Mouse (Mus musculus): ENCODE measurements around the gene Gzmk.
A peak's percentile ranks its signal among the peaks of the same experiment; 100 is the strongest.
"Not testable (repeated sequence)": the region's sequence is repeated elsewhere in the genome, so short reads cannot be mapped to it uniquely, and the experiment has no call there.

Gene Gzmk

DNA sequence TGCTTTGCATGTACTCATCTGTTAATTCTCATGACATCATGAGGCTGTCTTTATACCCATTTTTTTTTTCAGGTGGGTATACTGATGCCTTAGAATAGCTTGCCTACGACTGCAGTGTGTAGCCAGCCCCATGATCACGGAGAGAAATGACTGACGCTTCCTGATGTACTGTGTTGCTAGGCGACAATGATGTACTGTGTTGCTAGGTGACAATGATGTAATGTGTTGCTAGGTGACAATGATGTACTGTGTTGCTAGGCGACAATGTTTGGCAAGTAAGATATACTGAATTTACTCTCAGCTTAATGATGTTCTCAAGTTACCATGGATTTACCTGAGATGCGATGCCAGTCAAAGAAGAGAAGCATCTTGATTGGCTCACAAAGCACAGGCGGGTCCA, at the start of gene Gzmk:
Gzmk (minus strand) TSS at position 98 of the 400 bp plus-strand sequence.
- peak; percentile 23 for DNase-seq (ENCODE audit: low read depth, low spot score)

DNA sequence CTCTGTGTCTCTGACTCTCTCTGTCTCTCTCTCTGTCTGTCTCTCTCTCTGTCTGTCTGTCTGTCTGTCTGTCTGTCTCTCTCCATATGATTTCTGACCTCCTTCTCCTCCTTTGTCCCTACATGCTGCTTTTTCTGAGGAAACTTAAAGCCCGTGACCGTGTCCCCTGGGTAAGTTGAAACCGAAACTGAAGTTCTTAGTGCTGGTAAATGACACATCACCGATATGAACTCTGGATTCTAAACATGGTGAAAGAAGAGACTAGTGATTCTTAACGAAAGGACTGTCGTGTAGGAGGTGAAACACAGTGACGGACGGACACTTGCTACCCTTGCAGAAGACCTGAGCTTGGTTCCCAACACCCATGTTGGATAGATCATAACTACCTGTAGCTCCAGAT, 45.5 kb upstream of the Gzmk start:
- no peak for DNase-seq (ENCODE audit: low read depth, low spot score)

DNA sequence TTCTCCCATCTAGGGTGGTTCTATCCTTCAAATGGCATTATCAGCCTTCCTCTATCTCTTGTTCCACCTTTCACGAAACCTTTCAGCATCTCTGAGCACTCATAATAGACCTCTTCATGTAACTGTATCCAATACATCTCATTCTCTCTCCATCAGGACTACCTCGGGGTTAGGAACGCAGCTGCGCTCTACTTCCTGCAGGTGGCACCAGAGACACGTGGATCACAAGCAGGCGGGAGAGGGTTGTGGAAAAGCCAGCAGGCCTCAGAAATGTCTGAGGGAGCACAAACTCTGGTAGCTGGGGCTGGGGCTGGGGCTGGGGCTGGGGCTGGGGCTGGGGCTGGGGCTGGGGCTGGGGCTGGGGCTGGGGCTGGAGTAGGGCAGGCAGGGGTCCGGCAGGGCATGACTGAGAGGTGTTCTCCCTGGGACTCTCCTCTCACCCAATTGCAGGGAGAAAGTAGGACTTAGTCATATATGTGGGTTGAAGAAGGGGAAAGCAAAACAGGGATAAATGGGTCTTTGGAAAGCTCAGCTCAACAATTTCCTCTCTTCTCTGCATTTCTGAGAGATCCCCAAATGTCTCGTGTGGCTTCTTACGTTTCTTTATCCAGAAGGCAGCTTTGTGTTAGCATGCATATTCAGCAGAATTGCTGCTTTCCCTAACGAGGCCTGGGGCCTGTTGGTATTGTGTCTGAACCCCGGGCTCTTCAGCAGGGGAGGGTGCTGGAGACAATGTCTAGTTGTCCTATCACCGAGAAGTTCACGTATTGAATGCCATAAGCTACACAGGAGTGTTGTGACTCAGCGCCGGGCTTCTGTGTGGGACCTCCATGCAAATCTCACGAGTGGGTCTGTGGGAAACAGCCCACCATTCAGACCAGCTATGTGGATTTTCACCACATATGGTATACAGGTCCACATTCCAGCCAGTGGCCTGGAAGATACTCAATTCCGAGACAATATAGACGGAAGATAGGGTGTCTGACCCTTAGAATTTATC, 44.4 kb upstream of the Gzmk start:
- peak; percentile 78 for DNase-seq (ENCODE audit: low read depth, low spot score)

DNA sequence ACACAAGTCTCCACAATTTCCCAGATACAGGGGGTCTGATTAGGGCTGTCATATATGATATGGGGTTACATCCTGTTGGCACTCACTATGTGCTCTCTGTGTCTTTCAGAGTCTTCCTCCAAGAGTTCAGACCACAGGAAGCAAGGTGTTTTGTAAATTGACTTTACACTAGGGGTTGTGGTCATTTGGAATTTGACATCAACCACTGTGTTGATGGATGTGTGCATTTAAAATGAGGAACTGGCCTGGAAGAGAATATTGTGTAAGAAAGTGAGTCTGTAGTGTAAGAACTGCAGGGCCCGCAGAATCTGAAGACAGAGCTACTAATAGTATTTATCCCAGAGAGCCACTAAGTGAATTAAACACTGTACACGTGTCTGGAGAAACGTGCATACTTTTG, 41.5 kb upstream of the Gzmk start:
- DNase-seq (ENCODE audit: low read depth, low spot score) = no peak

DNA sequence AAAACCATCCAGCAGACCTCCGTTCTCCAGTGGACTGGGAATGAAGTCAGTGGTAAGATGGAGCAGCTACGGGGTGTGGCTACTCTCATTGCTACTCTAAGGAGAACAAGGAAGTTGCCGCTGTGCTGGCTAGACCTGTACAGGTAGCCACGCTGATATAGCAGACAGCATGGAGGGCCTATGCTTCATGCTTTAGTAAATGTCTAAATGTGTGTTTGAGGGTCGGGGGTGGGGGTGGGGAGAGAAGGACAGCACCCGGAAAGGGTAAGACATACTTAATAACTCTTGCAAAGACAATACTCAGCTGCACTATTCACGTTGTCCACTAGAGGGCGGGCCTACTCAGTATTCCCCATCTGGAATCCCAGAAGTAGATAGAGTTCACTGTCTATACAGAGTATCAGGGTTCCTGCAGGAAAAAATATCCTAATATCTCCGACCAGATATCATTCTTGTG, 40.8 kb upstream of the Gzmk start:
- peak; percentile 61 for DNase-seq (ENCODE audit: low read depth, low spot score)

DNA sequence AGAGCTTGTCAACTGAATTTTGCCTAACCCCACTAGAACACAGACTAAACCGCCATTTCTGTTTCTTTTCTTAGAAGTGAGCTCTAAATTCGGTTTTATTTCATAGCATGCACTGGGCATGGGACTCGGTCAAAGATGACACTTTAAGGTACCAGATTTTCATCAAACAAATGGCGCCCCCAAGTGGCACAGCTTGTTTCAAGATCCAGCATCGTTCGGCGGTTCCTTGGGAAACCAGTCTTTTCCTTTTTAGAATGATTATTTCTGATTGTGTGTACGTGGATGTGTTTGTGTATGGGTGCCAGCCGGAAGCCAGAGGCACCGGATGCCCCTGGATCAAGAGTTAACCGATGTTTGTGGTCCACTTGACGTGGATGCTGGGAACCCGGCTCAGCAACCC, 39.5 kb upstream of the Gzmk start:
- DNase-seq (ENCODE audit: low read depth, low spot score) = peak; percentile 32

DNA sequence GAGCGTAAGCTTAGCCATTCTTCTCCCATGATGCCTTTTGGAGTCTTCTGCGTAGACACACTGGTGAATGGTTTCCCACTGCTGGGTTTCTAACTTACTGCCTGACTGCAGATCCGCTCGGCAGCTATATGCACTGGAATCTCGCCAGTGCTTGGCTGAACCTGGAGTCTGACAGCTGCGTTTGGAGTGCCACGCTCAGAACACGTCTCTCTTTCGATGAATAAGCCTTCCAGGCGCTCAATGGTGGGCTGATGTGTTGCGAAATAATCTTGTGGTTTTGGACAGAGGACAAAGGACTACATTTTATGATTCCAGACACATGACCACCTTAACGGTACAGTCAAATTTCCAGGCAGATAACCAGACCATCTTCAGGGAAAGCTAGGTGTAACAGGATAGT, 37.1 kb upstream of the Gzmk start:
- no peak for DNase-seq (ENCODE audit: low read depth, low spot score)

DNA sequence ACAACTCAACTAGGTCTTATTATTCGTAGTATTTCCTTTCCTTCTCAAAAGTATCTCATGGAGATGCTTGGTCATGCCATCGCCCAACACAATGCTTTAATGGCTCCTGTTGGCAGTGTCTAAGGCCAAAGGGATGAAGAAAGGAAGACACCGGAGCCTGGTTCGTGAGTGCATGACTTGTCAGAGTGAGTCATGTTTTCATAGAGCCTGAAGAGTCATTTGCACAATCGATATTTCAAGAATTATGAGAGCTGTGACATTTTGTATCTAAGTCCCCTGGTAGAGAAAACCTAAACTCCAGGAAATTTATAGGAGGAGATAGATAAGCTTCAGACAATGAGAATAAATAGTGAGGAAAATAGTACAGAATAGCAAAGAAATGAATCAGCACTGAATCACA, 33.5 kb upstream of the Gzmk start:
- DNase-seq (ENCODE audit: low read depth, low spot score) = no peak

DNA sequence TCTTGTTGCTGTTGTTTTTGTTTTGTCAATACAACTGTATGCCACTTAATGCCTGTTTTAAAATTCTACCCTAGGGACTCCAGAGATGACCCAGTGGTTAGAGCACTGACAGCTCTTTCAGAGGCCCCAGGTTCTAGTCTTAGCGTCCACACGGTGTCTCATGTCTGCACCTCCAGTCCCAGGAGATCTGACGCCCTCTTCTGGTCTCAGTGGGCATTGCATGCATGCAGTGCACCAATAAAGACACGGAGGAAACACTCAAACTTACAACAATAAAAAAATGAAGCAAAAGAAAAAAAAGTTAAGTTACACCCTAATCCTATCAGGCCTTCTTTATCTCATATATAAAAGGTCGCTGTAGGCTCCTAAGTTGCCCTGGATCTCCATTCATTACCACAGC, 31.5 kb upstream of the Gzmk start:
- no peak for DNase-seq (ENCODE audit: low read depth, low spot score)

DNA sequence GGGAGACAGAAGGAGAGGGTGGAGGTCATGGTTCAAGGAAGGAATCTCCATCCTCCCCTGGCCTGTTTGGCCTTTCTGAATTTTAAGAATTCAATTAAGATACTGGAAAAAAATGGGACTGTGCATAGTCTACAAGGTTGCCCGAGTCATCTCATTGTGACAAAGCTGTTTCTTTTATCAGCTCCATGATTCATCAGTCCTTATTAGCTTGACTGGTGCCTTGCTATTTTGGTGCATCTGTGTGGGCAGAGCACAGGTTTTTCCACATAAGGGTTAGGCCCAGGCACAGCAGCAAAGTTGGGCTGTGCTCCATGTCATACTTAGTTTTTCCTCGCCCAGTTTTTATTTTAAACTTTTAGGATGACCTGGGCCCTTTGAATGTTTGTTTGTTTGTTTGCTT, 31.1 kb upstream of the Gzmk start:
- no peak for DNase-seq (ENCODE audit: low read depth, low spot score)

DNA sequence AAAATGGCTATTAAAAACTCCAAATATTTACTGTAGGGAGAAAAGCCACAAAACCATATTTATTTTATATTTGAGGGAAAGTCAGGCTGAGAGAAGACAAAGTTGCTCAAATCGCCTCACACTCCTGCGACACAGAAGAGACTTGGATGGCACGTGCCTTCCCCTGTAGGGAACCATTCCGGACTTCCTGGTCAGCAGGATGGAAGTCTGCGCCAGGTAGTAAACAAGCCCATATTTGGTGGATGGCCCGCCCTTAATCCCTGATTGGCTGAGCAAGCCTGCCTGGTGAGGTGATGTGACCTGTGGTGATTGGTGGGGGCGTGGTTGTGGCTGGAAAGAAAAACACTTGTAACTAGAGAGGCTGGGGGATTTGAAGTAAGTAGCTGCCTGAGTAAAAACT, 26.9 kb upstream of the Gzmk start:
- not testable (repeated sequence) for DNase-seq (ENCODE audit: low read depth, low spot score)

DNA sequence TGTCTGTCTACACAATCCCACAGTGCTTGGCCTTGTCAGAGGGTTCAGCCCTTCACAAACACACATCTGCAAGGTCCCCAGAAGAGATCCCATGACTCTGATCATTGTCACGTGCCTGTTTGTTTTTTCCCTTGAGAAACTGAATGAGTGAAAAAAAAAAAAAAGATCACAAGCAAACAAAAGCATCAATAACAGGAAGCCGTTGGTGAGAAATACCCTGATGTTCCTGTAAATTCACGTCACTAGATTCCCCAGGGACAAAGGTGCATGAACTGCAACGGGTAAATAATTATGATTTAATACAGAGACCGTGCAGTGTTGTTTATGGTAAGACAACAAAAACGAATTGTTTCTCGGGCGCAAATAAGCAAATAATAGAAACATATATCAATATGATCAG, 19.3 kb upstream of the Gzmk start:
- DNase-seq (ENCODE audit: low read depth, low spot score) = no peak

DNA sequence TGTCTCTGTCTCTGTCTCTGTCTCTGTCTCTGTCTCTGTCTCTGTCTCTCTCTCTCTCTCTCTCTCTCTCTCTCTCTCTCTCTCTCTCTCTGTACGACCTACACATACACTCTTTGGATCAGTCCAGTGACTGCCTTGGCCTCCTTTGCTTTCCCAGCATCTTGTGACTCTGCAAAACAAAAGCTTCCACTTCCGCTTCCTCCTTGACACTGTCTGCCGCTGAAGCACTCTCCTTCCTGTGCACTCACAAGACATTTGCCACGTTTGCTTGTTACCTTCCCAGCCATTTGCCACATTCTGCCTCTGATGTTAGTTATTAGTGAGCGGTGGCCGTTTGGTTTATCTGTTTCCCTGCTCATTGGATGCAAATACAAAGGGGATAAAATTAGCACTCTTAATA, 16.4 kb upstream of the Gzmk start:
- no peak for DNase-seq (ENCODE audit: low read depth, low spot score)

DNA sequence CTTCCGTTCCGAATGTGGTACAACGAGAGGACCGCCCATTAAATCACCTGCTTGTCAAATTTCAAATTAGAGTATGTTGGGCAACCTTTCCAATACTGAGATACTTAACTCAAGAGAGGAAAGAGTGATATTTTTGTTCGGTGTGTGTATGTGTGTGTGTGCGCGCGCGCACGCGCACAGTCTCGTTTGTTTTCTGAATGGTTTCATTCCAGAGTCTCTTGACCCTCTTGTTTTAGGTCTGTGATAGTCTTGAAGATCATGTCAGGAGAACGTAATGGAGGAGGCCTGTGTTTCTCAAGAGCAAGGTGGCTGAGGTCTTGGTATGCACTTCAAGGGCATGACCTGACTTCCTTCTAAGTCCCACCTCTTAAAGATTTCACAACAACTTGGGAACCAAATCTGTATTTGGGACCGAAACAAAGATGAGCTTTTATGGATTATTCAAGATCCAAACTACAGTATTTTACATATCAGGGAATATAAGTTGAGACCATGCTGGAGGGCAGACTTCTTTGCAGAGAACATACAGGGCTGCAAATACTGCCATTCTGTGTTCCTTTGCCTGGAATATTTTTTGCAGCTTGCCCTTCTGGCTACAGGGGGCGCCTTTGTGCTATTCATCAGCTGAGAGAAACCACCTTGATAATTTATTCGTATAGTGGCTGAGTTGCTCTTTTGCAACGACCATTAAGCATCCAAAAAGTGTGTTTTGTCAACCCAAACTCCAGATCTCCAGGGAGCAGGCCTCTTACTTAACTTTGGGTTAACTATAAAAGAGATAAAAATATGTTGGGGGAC, 2.2 kb upstream of the Gzmk start:
- DNase-seq (ENCODE audit: low read depth, low spot score) = no peak

DNA sequence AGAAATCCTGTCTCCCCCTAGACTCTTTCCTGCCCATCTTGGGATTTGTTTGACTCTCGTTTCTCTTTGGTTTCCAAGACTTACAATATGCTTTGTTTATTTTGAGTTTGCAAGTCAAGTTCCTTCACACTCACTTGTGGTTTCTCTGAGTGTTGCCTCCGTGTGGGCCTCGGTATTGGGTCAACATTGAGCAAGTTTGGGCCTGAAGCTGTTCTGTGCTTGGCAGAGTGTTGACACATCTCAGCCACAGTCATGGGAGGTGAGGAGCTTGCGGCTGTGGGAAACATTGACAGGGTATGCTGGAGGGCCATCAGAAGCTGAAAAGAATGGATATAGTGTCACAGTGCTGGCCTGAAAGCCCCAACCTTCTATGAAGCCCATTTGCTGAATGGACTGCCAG, 1.4 kb upstream of the Gzmk start:
- DNase-seq (ENCODE audit: low read depth, low spot score) = no peak

DNA sequence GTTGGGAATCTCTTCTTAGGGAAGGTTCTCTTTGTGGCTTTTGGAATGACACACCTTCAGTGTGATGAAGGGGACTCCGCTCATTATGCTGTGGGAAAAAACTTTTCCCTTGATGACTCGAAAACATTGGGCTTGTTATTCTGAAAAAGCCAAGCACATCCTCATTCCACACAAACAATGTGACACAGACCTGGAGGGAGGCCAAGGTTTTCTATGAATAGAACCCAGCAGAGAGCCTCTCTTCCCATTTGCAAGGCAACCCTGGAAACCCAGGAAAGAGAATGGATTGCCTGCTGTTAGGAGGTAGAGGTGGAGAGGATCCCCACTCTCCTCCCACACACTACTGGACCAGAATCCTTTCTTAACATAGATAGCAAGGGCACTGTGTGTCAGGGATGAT, 1.6 kb downstream of the Gzmk start:
- DNase-seq (ENCODE audit: low read depth, low spot score) = no peak

DNA sequence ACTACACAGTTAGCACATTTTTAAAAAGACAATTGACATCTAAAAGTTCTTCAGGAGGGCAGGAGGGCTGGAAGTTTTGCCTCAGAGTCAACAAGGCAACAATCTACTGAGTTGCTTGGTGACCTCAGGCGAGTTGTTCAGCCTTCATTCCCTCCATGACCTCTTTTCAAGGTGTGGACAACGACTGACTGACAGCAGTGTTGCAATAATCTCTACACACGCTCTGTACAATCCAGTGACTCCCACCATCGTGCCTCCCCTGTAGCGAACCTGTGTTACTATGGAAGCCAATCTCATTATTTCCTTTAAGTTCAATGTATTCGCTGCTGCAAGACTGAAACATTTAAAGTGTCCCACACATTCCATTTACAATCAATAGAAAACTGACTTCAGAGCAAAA, 3.9 kb downstream of the Gzmk start:
- DNase-seq (ENCODE audit: low read depth, low spot score) = no peak

DNA sequence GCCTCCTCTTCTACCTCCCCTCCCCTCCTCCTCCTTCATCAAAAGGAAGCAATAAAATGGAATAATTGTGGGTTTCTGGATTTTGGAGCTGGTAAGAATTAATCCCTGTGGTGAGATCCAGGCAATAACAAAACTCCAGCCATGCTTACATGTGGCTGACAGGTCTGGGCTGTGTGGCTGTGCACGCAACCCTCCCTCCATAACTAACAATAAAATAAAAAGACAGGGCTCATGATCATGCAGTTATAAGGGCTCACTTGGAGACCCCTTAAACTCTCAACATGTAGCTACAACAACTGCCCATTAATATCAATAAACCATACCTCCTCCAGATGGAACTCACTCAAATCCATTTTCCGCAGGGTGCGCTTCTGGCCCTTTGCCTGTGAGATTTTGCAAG, 11.8 kb downstream of the Gzmk start:
- no peak for DNase-seq (ENCODE audit: low read depth, low spot score)

DNA sequence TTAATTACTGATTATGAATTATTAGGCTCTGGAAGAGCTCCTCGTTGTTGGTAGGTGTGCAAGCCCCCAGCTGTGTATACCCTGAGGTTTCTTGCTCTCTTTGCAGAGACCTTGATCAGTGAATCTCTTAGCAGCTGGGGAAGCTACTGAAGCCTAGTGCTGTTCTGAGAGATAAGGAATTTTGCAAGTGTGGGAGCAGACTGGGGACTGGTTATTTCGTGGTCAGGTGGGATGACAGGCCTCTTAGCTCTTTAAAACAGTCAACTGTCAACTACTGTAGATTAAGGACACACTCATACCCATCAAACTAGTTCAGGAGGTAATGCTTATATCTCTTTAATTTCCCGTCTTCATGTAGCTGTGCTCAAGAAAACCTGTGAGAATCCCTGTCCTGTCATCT, 13.3 kb downstream of the Gzmk start:
- DNase-seq (ENCODE audit: low read depth, low spot score) = no peak

DNA sequence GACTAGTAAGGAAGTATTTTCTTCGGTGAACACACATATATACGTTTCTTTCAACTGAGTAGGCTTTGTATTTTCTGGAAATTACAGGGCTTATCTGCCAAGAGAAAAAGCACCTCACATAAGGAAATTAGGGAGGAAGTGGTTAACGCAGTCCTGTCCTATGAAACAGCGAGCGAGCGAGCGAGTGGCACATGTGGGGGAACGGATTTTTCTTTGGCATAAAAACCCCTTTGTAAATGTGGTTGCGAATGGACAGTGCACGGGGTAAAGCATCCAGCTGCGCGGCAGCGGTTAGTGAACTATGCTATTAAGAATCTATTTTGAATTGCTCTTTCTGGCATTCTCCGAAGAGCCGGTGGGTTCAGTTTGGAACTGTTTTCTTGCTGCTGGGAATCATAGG, 14.4 kb downstream of the Gzmk start:
- no peak for DNase-seq (ENCODE audit: low read depth, low spot score)

DNA sequence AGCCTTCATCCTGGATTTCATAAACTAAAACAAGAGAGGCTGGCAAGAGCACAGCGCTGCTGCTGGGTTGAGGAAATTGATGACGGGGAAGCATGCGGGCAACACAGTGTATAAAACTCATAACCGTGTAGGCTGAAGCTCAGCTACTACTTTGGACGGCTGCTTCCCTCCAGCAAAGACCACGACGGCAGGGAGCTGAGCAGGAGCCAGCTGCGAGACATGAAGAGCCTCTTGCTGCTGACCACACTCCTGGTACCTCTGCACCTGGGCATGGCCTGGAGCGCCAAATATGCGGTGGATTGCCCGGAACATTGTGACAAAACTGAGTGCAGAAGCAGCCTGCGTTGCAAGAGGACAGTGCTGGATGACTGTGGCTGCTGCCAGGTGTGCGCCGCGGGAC, 16.1 kb downstream of the Gzmk start, which contains the start of gene Esm1:
Esm1 (plus strand) TSS at position 36 of the 400 bp plus-strand sequence.
- DNase-seq (ENCODE audit: low read depth, low spot score) = no peak

DNA sequence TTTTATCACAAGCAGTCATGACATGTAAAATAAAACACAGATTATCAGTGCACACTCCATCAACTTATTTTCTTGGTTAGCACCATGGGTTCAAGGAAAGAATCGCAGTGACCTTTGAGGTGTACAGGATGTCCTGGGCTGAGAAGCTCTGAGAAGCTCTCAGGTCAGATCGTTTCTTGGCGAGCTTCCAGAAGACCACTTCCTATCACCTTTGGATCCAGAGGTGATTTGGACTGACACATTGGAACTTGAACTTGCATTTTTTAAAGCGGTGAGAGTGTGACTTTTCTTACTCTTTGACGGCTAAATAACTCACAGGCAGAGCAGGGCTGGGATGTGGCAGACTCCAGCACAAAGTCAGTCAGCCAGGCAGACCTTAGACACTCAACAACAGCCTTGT, 20.4 kb downstream of the Gzmk start:
- DNase-seq (ENCODE audit: low read depth, low spot score) = no peak

DNA sequence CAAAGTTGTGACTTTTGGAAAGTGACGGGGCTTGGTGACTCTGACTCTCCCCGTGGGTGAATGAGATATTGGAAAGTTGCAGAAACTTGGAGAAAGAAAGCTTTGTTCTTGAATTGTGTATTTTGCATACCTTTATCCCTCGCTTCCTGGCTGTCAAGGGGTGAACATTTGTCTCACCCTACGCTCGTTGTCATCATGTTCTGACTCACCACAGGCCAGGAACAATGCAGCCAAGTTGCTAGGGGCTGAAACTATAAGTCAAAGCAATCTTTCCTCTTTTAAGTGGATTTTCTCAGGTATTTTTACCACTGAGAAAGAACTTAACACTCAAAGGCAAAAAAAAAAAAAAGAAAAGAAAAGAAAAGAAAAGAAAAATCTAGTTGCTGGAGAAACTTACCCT, 22.6 kb downstream of the Gzmk start:
- DNase-seq (ENCODE audit: low read depth, low spot score) = no peak
